Mouse (Mus musculus): Measurements from ENCODE around the gene Lmntd1.

GRCm38 (mm10) chr6:145652986-145653385 is 38.9 kb upstream of the Lmntd1 start:
- TF ChIP-seq POLR2A (IDR thresholded peaks at IDR 0.05; ENCODE audit: insufficient read depth, low read depth, low read length) (no peak), CTCF (IDR thresholded peaks at IDR 0.05; ENCODE audit: insufficient read depth, low read depth, low read length) (no peak)

Data from olfactory bulb, adult 2 months (tissue).